Mouse (Mus musculus) retina, embryonic 14.5 days (tissue): ENCODE measurements around the gene Il15.
A peak's percentile ranks its signal among the peaks of the same experiment; 100 is the strongest.

Experiments used
- DNase-seq: peaks from one replicate; pipeline ENCODE4 v3.0.0-alpha.2; 2015; ENCODE audit warnings: low spot score

Il15 gene

GRCm38 (mm10) chr8:82356091-82356490 lies 46.9 kb downstream of the Il15 start:
- no peak for DNase-seq

GRCm38 (mm10) chr8:82351268-82351943 lies 51.6 kb downstream of the Il15 start:
- DNase-seq, result no peak

- no peak for DNase-seq
Observed at GRCm38 (mm10) chr8:82349299-82349698, 53.7 kb downstream of the Il15 start.

- DNase-seq, result no peak
Observed at GRCm38 (mm10) chr8:82346485-82346884, 56.5 kb downstream of the Il15 start.

GRCm38 (mm10) chr8:82331675-82332234 lies 71.3 kb downstream of the Il15 start:
- no peak for DNase-seq

- no peak for DNase-seq
Observed at GRCm38 (mm10) chr8:82327986-82328652, 74.9 kb downstream of the Il15 start.

GRCm38 (mm10) chr8:82326061-82326460 lies 77.0 kb downstream of the Il15 start:
- DNase-seq, result no peak

GRCm38 (mm10) chr8:82325586-82325985 lies 77.4 kb downstream of the Il15 start:
- DNase-seq, result no peak

- DNase-seq, result no peak
Observed at GRCm38 (mm10) chr8:82317446-82317845, 85.6 kb downstream of the Il15 start.

- peak; percentile 14 for DNase-seq
Observed at GRCm38 (mm10) chr8:82306424-82306823, 96.6 kb downstream of the Il15 start.

GRCm38 (mm10) chr8:82296256-82296655 lies 106.8 kb downstream of the Il15 start:
- no peak for DNase-seq

- no peak for DNase-seq
Observed at GRCm38 (mm10) chr8:82291659-82292058, 111.4 kb downstream of the Il15 start.

- no peak for DNase-seq
Observed at GRCm38 (mm10) chr8:82285866-82286265, 117.2 kb downstream of the Il15 start.

GRCm38 (mm10) chr8:82281995-82282394 lies 121.0 kb downstream of the Il15 start:
- DNase-seq, result no peak
